Mouse (Mus musculus) brain, embryonic 18.5 days (tissue): Measurements from ENCODE around the gene Grik3.

Source experiments
- DNase-seq: peaks from one replicate; pipeline ENCODE4 v3.0.0-alpha.2; 2012; ENCODE audit warnings: low read depth, low spot score

Grik3 gene

GRCm38 (mm10) chr4:125491505-125492121, 1.1 kb downstream of the Grik3 start:
- no peak for DNase-seq

GRCm38 (mm10) chr4:125492122-125492505, 1.6 kb downstream of the Grik3 start:
- no peak for DNase-seq

GRCm38 (mm10) chr4:125492706-125493105, 2.2 kb downstream of the Grik3 start:
- DNase-seq = no peak

GRCm38 (mm10) chr4:125493124-125493523, 2.6 kb downstream of the Grik3 start:
- DNase-seq = no peak

GRCm38 (mm10) chr4:125495477-125495876, 5.0 kb downstream of the Grik3 start:
- no peak for DNase-seq

GRCm38 (mm10) chr4:125497001-125497400, 6.5 kb downstream of the Grik3 start:
- DNase-seq = no peak

- DNase-seq = no peak
These were observed 7.0 kb downstream of the Grik3 start for GRCm38 (mm10) chr4:125497471-125497870.

GRCm38 (mm10) chr4:125498866-125499265, 8.4 kb downstream of the Grik3 start:
- DNase-seq = no peak

- no peak for DNase-seq
These were observed 12.4 kb downstream of the Grik3 start for GRCm38 (mm10) chr4:125502861-125503260.

GRCm38 (mm10) chr4:125512434-125512833, 21.9 kb downstream of the Grik3 start:
- no peak for DNase-seq

- DNase-seq = no peak
These were observed 25.1 kb downstream of the Grik3 start for GRCm38 (mm10) chr4:125515646-125516045.

- no peak for DNase-seq
These were observed 26.1 kb downstream of the Grik3 start for GRCm38 (mm10) chr4:125516612-125517011.

GRCm38 (mm10) chr4:125518861-125519260, 28.4 kb downstream of the Grik3 start:
- DNase-seq = no peak

- DNase-seq = no peak
These were observed 32.4 kb downstream of the Grik3 start for GRCm38 (mm10) chr4:125522931-125523330.

- no peak for DNase-seq
These were observed 34.8 kb downstream of the Grik3 start for GRCm38 (mm10) chr4:125525266-125525665.

- DNase-seq = no peak
These were observed 35.9 kb downstream of the Grik3 start for GRCm38 (mm10) chr4:125526425-125526824.

GRCm38 (mm10) chr4:125533965-125534364, 43.5 kb downstream of the Grik3 start:
- no peak for DNase-seq

GRCm38 (mm10) chr4:125534449-125534848, 43.9 kb downstream of the Grik3 start:
- DNase-seq = no peak

GRCm38 (mm10) chr4:125534991-125535401, 44.5 kb downstream of the Grik3 start:
- DNase-seq = peak; percentile 34

GRCm38 (mm10) chr4:125535465-125535864, 45.0 kb downstream of the Grik3 start:
- DNase-seq = no peak

- no peak for DNase-seq
These were observed 45.5 kb downstream of the Grik3 start for GRCm38 (mm10) chr4:125535977-125536376.

GRCm38 (mm10) chr4:125538301-125538965, 47.9 kb downstream of the Grik3 start:
- DNase-seq = no peak

GRCm38 (mm10) chr4:125539617-125540016, 49.1 kb downstream of the Grik3 start:
- no peak for DNase-seq
